Mouse (Mus musculus) brain, adult 2 months (tissue): ENCODE measurements around the gene Pnma5.
A peak's percentile ranks its signal among the peaks of the same experiment; 100 is the strongest.
"Not testable (repeated sequence)": the region's sequence is repeated elsewhere in the genome, so short reads cannot be mapped to it uniquely, and the experiment has no call there.

Source experiments
- DNase-seq: peaks from one replicate; pipeline ENCODE4 v3.0.0; 2011; ENCODE audit warnings: low read depth, low spot score

The Pnma5 gene

GRCm38 (mm10) chrX:73037003-73037402 lies at the start of gene Pnma5:
TSS of gene Pnma5 (minus strand) at chrX:73037103.
- no peak for DNase-seq

DNA sequence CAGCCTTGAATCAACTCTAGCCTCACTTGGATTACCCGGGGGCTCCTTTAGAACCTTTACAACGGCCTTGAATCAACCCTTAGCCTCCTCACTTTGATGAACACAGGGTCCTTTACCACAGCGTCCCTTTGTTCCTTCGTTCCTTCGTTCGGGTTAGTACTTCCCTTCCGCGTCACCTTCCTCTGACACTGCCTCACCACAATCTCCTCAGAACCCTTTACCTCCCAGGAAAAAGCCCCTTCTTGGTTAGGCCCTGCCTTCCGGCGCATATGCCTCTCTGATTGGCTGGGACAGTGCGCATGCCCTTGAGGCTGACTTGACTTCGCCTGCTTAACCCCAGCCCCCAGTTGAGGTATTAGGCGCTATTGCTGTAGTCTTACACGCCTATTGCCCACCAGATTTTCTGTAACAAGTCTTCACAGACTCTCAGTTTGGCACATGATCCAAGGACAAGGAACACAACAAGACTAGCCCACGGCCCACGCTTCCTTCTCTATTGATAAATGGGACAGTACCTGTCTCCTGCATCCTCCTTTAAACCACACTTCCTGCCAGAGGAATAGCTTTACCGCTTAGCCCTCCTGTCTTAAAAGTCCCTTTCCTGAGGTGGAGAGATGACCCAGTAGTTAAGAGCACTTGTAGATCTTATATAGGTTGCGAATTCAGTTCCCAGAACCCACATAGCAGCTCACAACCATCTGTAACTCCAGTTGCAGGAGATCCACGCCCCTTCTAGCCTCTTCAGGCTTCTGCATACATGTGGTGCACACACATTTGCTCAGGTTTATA lies 45.6 kb upstream of the Pnma5 start, which contains the start of gene Xlr4a:
Gene Xlr4a (minus strand): TSS at position 212 of the 789 bp plus-strand sequence.
- not testable (repeated sequence) for DNase-seq

- not testable (repeated sequence) for DNase-seq
Measured at GRCm38 (mm10) chrX:73066765-73067312, 29.9 kb upstream of the Pnma5 start.

- no peak for DNase-seq
Measured at GRCm38 (mm10) chrX:73064415-73064793, 27.5 kb upstream of the Pnma5 start, which contains the start of gene Pnma3. TSS of gene Pnma3 (plus strand) at chrX:73064787.

- peak; percentile 57 for DNase-seq
Measured at GRCm38 (mm10) chrX:73063512-73064414, 26.9 kb upstream of the Pnma5 start.

DNA sequence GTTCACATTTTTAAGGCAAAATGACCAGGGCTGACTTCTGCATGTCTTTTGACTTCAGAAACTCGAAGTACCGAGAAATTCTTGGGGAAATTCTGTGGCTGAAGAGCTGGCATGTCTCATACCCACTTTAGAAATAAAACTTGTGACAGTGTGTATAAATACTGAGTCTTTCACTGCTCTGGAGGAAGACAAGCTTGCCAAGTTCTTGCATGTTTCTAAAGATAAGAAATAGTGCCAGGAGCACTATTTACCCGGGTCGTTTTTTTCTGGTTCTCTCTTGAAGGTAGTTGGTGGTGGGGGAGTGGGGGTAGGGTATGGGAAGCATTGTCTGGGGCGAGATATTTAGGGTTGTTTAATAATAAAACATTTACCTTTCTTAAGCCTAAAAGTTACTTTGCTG lies 25.4 kb upstream of the Pnma5 start:
- no peak for DNase-seq

- no peak for DNase-seq
Measured at GRCm38 (mm10) chrX:73061528-73061927, 24.6 kb upstream of the Pnma5 start.

- DNase-seq, result peak; percentile 97
Measured at GRCm38 (mm10) chrX:73053860-73054563, 17.1 kb upstream of the Pnma5 start.

GRCm38 (mm10) chrX:73039666-73040065 lies 2.8 kb upstream of the Pnma5 start:
- no peak for DNase-seq

DNA sequence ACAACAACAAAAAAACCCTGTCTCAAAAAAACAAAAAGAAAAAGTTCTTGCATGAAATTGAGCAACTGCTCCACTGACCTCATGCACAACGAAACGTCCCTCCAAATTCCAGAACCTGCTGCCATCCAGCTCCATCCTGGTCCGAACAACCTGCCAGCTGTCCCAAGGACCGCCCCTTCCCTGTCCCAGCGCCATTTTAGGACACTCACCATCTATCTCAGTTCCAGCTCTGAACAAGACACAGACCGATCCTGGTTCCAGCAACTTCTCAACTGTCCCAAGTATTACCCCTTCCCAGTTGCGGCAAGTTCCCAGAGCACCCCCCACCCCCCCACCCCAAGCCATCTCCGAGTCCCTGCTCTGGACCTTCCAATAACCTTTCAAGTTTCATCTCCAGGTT lies 1.9 kb upstream of the Pnma5 start:
- no peak for DNase-seq

DNA sequence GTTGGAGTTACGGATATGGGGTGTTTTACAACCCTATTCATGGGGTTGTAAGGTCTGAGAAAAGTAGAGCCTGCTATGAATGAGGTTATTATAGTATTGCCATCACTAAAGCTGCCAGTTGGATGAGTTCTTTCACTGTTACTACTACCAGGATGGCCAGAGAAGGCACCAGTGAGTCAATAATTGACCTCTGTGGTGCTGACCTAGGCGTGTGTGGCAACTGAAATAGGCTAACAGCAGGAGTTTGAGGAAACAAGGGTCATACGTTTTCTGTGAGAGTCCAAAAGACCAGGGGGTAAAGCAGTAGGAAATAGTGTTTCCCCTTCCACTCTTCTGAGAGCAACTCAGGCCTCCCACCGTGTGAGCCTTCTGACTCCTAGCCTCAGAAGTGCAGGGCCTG lies 24.1 kb downstream of the Pnma5 start:
- no peak for DNase-seq

GRCm38 (mm10) chrX:73007597-73008479 lies 29.1 kb downstream of the Pnma5 start:
- DNase-seq, result peak; percentile 98

DNA sequence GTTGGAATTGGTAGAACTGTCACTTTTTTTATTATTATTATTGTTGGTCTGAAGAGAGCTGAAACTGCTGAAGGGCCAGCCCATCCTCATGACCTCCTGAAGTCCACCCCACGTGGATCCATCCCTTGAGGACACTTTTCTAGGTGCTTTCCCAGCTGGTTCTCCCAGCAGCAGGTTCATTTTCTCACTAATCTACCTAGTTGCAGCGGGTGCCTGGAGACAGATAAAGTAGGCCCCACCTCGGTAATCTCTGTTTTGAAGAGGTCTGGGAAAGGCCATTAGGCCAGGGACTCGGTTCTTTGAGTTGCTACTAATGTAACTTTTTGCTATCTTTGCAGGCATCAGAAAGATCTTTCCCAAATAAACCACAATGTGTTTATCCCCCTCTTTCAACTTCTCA lies 31.2 kb downstream of the Pnma5 start:
- no peak for DNase-seq

DNA sequence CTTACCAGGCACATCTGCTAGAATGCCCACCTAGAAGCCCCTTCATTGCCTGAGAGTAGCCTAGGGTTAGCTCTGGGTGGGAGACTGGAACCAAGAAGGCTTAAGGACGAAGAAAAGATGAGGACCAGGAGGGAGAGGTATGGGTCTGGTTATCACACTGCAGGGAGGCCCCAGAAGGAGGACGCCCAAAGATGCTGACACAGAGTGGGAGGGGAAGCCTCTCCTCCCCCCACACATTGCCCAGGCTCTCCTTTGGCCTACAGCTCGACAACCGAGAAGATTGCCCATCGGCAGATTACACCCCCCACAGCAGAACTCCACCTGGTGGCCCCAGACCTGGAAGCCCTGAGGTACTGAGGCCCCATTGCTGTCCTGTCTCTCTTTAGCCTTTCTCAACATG lies 33.8 kb downstream of the Pnma5 start:
- no peak for DNase-seq

GRCm38 (mm10) chrX:72995542-72995941 lies 41.4 kb downstream of the Pnma5 start:
- DNase-seq, result no peak

- no peak for DNase-seq
Measured at GRCm38 (mm10) chrX:72992291-72992919, 44.5 kb downstream of the Pnma5 start.

DNA sequence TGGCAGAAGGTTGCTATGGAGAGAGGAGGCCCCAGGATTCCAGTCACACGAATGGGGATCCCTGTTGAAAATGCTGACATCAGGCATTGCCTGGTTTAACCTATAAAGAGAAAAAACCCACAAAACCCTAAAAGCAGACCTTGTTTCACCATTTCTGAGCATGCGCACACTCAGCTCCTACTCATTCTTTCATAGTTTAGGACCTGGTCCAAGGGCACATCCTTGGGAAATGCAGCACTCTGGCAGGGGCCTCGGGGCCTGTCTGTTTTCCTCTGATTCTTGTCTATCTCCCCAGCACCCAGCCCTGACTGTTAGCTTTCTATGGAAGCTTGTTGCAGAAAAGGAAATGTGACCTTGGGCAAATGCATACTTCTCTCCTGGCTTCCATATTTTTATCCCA lies 46.3 kb downstream of the Pnma5 start:
- DNase-seq, result peak; percentile 30

- no peak for DNase-seq
Measured at GRCm38 (mm10) chrX:72988431-72988830, 48.5 kb downstream of the Pnma5 start.

DNA sequence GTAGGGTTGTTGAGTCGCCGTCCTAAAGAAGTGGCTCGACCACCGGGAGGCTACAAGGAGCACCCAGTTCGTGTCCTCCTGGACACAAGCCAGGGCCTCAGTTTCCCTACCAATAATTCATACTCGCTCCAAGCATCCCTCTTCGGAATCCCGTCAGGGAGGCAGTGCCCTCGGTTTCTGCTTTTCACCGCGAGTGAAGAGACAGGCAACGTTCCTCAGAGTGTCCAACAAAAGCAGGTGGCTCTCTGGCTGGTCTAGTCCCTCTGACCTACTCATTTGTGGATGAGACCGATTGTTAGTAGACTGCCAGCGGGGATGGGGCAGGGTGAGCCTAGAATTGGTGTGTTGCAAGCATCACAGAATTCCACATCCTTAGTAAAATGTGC lies 49.4 kb downstream of the Pnma5 start:
- DNase-seq, result no peak
